Mouse (Mus musculus) gastrocnemius, postnatal 14 days (tissue): Measurements from ENCODE around the gene 9230102O04Rik. TPM values are rescaled to one million over a fixed set of nuclear protein-coding genes. Genes with fewer than 3 reads are reported as not detected.

Experiments used
- DNase-seq: peaks from one replicate; pipeline ENCODE4 v3.0.0; 2021; ENCODE audit warnings: mixed read lengths
- intact Hi-C: fragments of 180-260 bp; cut with DNase I; formaldehyde crosslinking; loops from one replicate; pipeline ENCODE4 v1.15.1; 2025; ENCODE audit warnings: low total_unique reads
- total RNA-seq, 2 experiments: library from RNA; stranded (reverse); gene quantifications; 2 replicates each; pipeline ENCODE4 v1.2.3; 2021

9230102O04Rik gene
- total RNA-seq, 2 experiments from 2014 or later = not detected

- DNase-seq = no peak
- intact Hi-C loops = no loop called here
Measured at GRCm38 (mm10) chr2:9875220-9875619, 14.1 kb downstream of the 9230102O04Rik start.

- no peak for DNase-seq
- intact Hi-C loops = no loop called here
Measured at GRCm38 (mm10) chr2:9874467-9875219, 14.7 kb downstream of the 9230102O04Rik start.

- intact Hi-C loops = no loop called here
Measured at GRCm38 (mm10) chr2:9873757-9874156, 15.6 kb downstream of the 9230102O04Rik start.

GRCm38 (mm10) chr2:9872682-9873081 lies 16.7 kb downstream of the 9230102O04Rik start:
- no peak for DNase-seq
- intact Hi-C loops = no loop called here

More at GRCm38 (mm10) chr2:9873757-9874156, 15.6 kb downstream of the 9230102O04Rik start:
- DNase-seq = no peak

GRCm38 (mm10) chr2:9871798-9872197 lies 17.5 kb downstream of the 9230102O04Rik start:
- intact Hi-C loops = no loop called here
- DNase-seq = no peak

GRCm38 (mm10) chr2:9871141-9871716 lies 18.1 kb downstream of the 9230102O04Rik start:
- DNase-seq = no peak
- intact Hi-C loops = no loop called here

GRCm38 (mm10) chr2:9867092-9867825 lies 22.1 kb downstream of the 9230102O04Rik start:
- intact Hi-C loops = no loop called here
- DNase-seq = no peak

- no peak for DNase-seq
- intact Hi-C loops = no loop called here
Measured at GRCm38 (mm10) chr2:9860698-9861097, 28.6 kb downstream of the 9230102O04Rik start.

GRCm38 (mm10) chr2:9855861-9856260 lies 33.5 kb downstream of the 9230102O04Rik start:
- no peak for DNase-seq
- intact Hi-C loops = no loop called here

- intact Hi-C loops = no loop called here
- DNase-seq = no peak
Measured at GRCm38 (mm10) chr2:9852851-9853576, 36.3 kb downstream of the 9230102O04Rik start.

- intact Hi-C loops = no loop called here
- no peak for DNase-seq
Measured at GRCm38 (mm10) chr2:9835195-9835594, 54.1 kb downstream of the 9230102O04Rik start.

GRCm38 (mm10) chr2:9833712-9834111 lies 55.6 kb downstream of the 9230102O04Rik start:
- no peak for DNase-seq
- intact Hi-C loops = no loop called here

Other genes with a start within 250 kb of the 9230102O04Rik start
- gene 4930412O13Rik, start 8.3 kb downstream of the 9230102O04Rik start, total RNA-seq = not detected
- gene Gata3, start 494 bp upstream of the 9230102O04Rik start, total RNA-seq = under 1 TPM; 0.31 to 0.55 TPM
- gene Taf3, start 159.1 kb upstream of the 9230102O04Rik start, total RNA-seq = 1 to 10 TPM; 6.0 to 6.6 TPM
- gene Atp5c1, start 191.0 kb upstream of the 9230102O04Rik start, total RNA-seq = 100 to 1,000 TPM; 725 to 812 TPM
- gene Kin, start 191.1 kb upstream of the 9230102O04Rik start, total RNA-seq = 1 to 10 TPM; 4.8 to 5.1 TPM
- under 1 TPM; 0.40 to 0.74 TPM for gene Itih2, start 241.9 kb upstream of the 9230102O04Rik start, total RNA-seq